Mouse (Mus musculus): ENCODE results near the gene Ezh1. TPM values are rescaled to one million over a fixed set of nuclear protein-coding genes. Genes with fewer than 3 reads are reported as not detected.

Gene Ezh1
- 26.5 and 40.0 TPM in 2 replicates for total RNA-seq (2014; rRNA removed)
- polyA plus RNA-seq (2015; fragmentation: Nextera tagmentation; extraction: Ambion mirVana): 25.4 and 25.9 TPM in 2 replicates

DNA sequence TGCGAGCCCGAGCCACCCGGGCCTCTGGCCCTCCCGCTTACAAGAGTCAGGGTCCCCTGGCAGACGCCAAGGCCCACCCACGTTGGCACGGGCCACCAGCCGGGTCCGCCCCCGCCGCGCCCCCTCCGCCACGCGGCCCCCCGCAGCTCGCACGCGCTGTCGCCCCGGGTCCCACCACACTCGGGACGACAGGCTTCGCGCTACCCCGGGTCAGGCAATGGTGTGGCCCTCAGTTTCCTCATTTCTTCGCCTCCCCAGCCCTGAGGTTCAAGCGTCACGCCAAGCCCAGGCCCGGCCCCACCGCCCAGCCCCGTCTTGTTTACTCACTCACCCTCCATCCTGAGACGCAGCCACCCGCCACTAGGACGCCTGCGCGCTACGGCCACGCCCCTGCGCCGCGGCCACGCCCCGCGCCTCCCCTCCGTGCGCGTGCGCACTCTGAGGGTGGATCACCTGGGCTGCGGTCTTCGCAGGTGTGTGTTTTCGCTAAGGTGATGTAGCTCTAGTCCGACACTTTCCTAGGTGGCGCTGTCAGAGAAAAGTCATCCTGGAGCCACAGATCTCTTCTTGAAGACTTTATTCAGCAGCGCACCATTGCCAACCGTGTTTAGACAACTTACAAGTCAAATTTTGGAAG is at the start of gene Ezh1:
TSS of gene Ezh1 (minus strand) at position 399 of the 637 bp plus-strand sequence.
- H3K4me1 ChIP-seq (ENCODE audit: insufficient read depth, low read length): no peaks in the 10 kb centered on the region
- H3K4me3 ChIP-seq (ENCODE audit: low read depth, low read length): peak within 1 kb of the TSS; percentile 60
- ATAC-seq (ENCODE audit: low FRiP score) (peak; percentile 93), DNase-seq (ENCODE audit: low spot score) (peak; percentile 87)
- no peaks in the 10 kb centered on the region for H3K9me3 ChIP-seq (ENCODE audit: low read length)
- no peaks in the 10 kb centered on the region for H3K27me3 ChIP-seq (ENCODE audit: insufficient read depth, low read length)
- peak within 1 kb of the TSS; percentile 78 for H3K4me2 ChIP-seq (ENCODE audit: low read depth, low read length, poor library complexity, severe bottlenecking)
- H3K9ac ChIP-seq (replicated peaks; ENCODE audit: low read length, poor library complexity, severe bottlenecking): peak within 1 kb of the TSS; percentile 66
- peak; percentile 69 for TF ChIP-seq CTCF (IDR thresholded peaks at IDR 0.05)
- 2% methylated on average over 42 of the region's 56 CpGs for WGBS
- H3K27ac ChIP-seq (ENCODE audit: low read depth, low read length): peak within 1 kb of the TSS; percentile 43; the same call in 1 of the 2 replicates
- no peaks in the 10 kb centered on the region for H3K36me3 ChIP-seq (ENCODE audit: insufficient read depth, low read length)

DNA sequence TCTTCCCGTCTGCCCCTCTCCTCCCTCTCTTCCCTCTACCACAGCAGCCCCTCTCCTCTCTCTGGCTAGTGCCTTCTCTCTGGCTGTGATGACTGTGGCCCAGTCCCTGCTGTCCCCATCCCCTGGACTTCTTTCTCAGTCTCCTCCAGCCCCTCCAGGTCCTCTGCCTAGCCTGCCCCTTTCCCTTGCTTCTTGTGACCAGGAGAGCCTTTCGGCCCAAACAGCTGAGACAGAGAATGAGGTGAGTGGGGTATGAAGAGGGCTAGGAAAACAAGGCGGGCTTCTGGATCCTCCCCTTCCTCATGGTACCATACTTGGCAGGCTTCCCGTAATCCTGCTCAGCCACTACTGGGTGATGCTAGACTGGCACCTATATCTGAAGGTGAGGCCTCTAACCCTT is 49.0 kb upstream of the Ezh1 start:
- Histone ChIP-seq H3K4me2 (ENCODE audit: low read depth, low read length, poor library complexity, severe bottlenecking) (no peak overlapping the region), H3K27ac (ENCODE audit: low read depth, low read length) (no peak overlapping the region), H3K9me3 (ENCODE audit: low read length) (no peaks in the 10 kb centered on the region), H3K9ac (replicated peaks; ENCODE audit: low read length, poor library complexity, severe bottlenecking) (no peak overlapping the region), H3K4me3 (ENCODE audit: low read depth, low read length) (no peak overlapping the region), H3K27me3 (ENCODE audit: insufficient read depth, low read length) (no peaks in the 10 kb centered on the region), H3K36me3 (ENCODE audit: insufficient read depth, low read length) (no peaks in the 10 kb centered on the region), H3K4me1 (ENCODE audit: insufficient read depth, low read length) (peaks cover 16% of the 10 kb centered on the region; the same call in 1 of the 2 replicates)
- WGBS: 87% methylated on average over 4 of the region's 4 CpGs
- DNase-seq (ENCODE audit: low spot score) (no peak), ATAC-seq (ENCODE audit: low FRiP score) (no peak)
- no peak for TF ChIP-seq CTCF (IDR thresholded peaks at IDR 0.05)

DNA sequence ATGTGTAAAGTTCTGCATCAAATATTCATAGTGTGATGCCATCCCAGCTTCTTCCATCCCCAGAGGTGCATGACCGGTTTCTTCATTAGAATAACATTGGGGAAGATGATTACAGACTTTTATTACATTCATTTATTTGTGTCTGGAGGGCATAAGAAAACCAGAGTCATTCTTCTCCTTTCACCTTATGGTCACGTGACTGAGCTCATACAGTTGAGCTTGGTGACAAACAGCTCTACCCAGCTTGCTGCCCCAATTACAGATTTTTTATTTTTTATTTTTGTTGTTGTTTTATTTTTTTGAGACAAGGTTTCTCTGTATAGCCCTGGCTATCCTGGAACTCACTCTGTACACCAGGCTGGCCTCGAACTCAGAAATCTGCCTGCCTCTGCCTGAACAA is 46.2 kb upstream of the Ezh1 start:
- Histone ChIP-seq H3K4me1 (ENCODE audit: insufficient read depth, low read length) (peaks cover 7% of the 10 kb centered on the region; the same call in 1 of the 2 replicates), H3K27ac (ENCODE audit: low read depth, low read length) (no peak overlapping the region), H3K4me2 (ENCODE audit: low read depth, low read length, poor library complexity, severe bottlenecking) (no peak overlapping the region), H3K9me3 (ENCODE audit: low read length) (no peaks in the 10 kb centered on the region), H3K9ac (replicated peaks; ENCODE audit: low read length, poor library complexity, severe bottlenecking) (no peak overlapping the region), H3K4me3 (ENCODE audit: low read depth, low read length) (no peak overlapping the region), H3K27me3 (ENCODE audit: insufficient read depth, low read length) (no peaks in the 10 kb centered on the region), H3K36me3 (ENCODE audit: insufficient read depth, low read length) (no peaks in the 10 kb centered on the region)
- 81% methylated on average over 3 of the region's 3 CpGs for WGBS
- no peak for TF ChIP-seq CTCF (IDR thresholded peaks at IDR 0.05)
- DNase-seq (ENCODE audit: low spot score) (no peak), ATAC-seq (ENCODE audit: low FRiP score) (no peak)

DNA sequence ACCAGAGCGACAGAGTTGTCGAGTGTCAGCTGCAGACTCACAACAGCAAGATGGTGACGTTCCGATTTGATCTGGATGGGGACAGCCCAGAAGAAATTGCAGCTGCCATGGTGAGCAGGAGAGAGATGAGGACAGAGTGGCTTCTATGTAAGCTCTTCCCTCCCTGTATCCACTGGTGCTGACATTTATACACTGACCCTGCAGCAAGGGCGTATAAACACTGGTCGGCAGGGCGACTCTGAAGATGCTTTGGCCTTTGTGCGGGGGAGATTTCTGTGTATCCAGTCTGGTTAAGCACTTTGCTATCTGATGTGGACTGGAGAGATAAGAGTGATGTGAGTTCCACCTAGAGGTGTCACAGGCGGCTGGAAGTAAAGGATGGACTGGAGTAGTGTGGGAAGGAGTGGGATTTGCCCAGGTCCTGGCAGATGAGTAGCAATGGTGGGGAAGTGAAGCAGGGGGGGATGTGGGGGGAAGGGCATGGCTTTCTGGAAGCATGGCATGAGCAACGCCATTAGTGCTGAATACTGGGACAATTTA is 43.4 kb upstream of the Ezh1 start:
- TF ChIP-seq CTCF (IDR thresholded peaks at IDR 0.05): no peak
- 22% methylated on average over 10 of the region's 10 CpGs for WGBS
- peak overlapping the region; percentile 43; the same call in 1 of the 2 replicates for H3K27ac ChIP-seq (ENCODE audit: low read depth, low read length)
- H3K4me3 ChIP-seq (ENCODE audit: low read depth, low read length): no peak overlapping the region
- no peaks in the 10 kb centered on the region for H3K9me3 ChIP-seq (ENCODE audit: low read length)
- H3K36me3 ChIP-seq (ENCODE audit: insufficient read depth, low read length): no peaks in the 10 kb centered on the region
- peak overlapping the region; percentile 36; the same call in 1 of the 2 replicates for H3K9ac ChIP-seq (replicated peaks; ENCODE audit: low read length, poor library complexity, severe bottlenecking)
- H3K4me1 ChIP-seq (ENCODE audit: insufficient read depth, low read length): peaks cover 5% of the 10 kb centered on the region; the same call in 1 of the 2 replicates
- no peak for ATAC-seq (ENCODE audit: low FRiP score)
- peak; percentile 62 for DNase-seq (ENCODE audit: low spot score)
- H3K4me2 ChIP-seq (ENCODE audit: low read depth, low read length, poor library complexity, severe bottlenecking): 0 out of 2 replicates have a peak overlapping the region, but pooled peaks have one; percentile 12
- H3K27me3 ChIP-seq (ENCODE audit: insufficient read depth, low read length): peaks cover 11% of the 10 kb centered on the region; the same call in 1 of the 2 replicates

DNA sequence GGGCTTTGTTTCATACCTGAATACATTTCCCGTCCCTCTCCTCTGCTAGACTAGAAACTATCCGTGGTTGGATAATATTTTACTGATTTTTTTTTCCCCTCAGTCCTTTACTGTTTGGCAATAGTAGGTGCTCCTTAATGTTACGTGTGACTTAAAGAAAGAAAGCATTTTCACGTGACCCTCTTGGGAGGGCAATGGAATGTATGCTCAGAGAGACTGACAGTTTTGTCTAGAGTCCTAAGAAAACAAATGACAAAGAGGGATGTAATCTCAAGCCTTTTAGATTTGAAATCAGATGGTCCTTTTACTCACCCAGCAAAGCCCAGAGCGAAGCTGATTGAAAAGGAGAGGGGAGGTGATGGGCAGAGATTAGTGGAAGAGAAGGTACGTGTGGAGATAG is 39.6 kb upstream of the Ezh1 start:
- Histone ChIP-seq H3K27me3 (ENCODE audit: insufficient read depth, low read length) (peaks cover 32% of the 10 kb centered on the region), H3K4me1 (ENCODE audit: insufficient read depth, low read length) (peaks cover 5% of the 10 kb centered on the region; the same call in 1 of the 2 replicates), H3K9me3 (ENCODE audit: low read length) (no peaks in the 10 kb centered on the region), H3K4me3 (ENCODE audit: low read depth, low read length) (no peak overlapping the region), H3K27ac (ENCODE audit: low read depth, low read length) (no peak overlapping the region), H3K9ac (replicated peaks; ENCODE audit: low read length, poor library complexity, severe bottlenecking) (no peak overlapping the region), H3K4me2 (ENCODE audit: low read depth, low read length, poor library complexity, severe bottlenecking) (no peak overlapping the region), H3K36me3 (ENCODE audit: insufficient read depth, low read length) (no peaks in the 10 kb centered on the region)
- TF ChIP-seq CTCF (IDR thresholded peaks at IDR 0.05): no peak
- 19% methylated on average over 6 of the region's 6 CpGs for WGBS
- ATAC-seq (ENCODE audit: low FRiP score): no peak
- no peak for DNase-seq (ENCODE audit: low spot score)

DNA sequence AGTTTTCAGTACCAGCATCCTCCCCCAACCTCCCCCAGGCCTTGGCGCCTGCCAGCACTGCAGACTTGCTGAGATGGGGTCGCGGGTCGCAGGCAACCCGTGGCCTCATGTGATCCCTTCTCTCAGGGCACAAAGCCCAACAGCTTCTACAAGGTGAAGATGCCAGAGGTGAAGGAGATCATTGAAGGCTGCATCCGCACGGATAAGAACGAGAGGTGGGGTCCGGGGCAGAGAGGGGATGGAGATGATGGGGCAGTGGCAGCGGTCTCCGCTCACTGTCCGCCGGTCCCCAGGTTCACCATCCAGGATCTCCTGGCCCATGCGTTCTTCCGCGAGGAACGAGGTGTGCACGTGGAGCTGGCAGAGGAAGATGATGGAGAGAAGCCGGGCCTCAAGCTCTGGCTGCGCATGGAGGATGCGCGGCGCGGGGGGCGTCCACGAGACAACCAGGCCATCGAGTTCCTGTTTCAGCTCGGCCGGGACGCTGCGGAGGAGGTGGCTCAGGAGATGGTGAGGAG is 38.8 kb upstream of the Ezh1 start:
- 0 out of 2 replicates have a peak overlapping the region, but pooled peaks have one; percentile 33 for H3K9ac ChIP-seq (replicated peaks; ENCODE audit: low read length, poor library complexity, severe bottlenecking)
- H3K4me2 ChIP-seq (ENCODE audit: low read depth, low read length, poor library complexity, severe bottlenecking): peak overlapping the region; percentile 52
- DNase-seq (ENCODE audit: low spot score) (no peak), ATAC-seq (ENCODE audit: low FRiP score) (no peak)
- 3% methylated on average over 31 of the region's 31 CpGs for WGBS
- peaks cover 32% of the 10 kb centered on the region for H3K27me3 ChIP-seq (ENCODE audit: insufficient read depth, low read length)
- H3K9me3 ChIP-seq (ENCODE audit: low read length): no peaks in the 10 kb centered on the region
- no peaks in the 10 kb centered on the region for H3K36me3 ChIP-seq (ENCODE audit: insufficient read depth, low read length)
- no peak overlapping the region for H3K27ac ChIP-seq (ENCODE audit: low read depth, low read length)
- H3K4me3 ChIP-seq (ENCODE audit: low read depth, low read length): peak overlapping the region; percentile 34
- no peak for TF ChIP-seq CTCF (IDR thresholded peaks at IDR 0.05)
- H3K4me1 ChIP-seq (ENCODE audit: insufficient read depth, low read length): peaks cover 11% of the 10 kb centered on the region; the same call in 1 of the 2 replicates

Data from midbrain, postnatal 0 days (tissue).